Mouse (Mus musculus): ENCODE data around the gene Batf2. TPM values are rescaled to one million over a fixed set of nuclear protein-coding genes. Genes with fewer than 3 reads are reported as not detected.

Batf2 gene
- polyA plus RNA-seq (2015; fragmentation: Nextera tagmentation; extraction: Ambion mirVana): 0.38 and 0.49 TPM in 2 replicates

GRCm38 (mm10) chr19:6140678-6141393 is at the start of gene Batf2:
TSS of gene Batf2 (plus strand) at chr19:6140983.
- Histone ChIP-seq H3K9me3 (replicated peaks; ENCODE audit: low read length) (no peaks in the 10 kb centered on the region), H3K36me3 (ENCODE audit: insufficient read depth, low read length) (no peaks in the 10 kb centered on the region), H3K27ac (peak within 1 kb of the TSS; percentile 95), H3K4me2 (ENCODE audit: low read length) (peak within 1 kb of the TSS; percentile 82), H3K4me1 (replicated peaks; ENCODE audit: insufficient read depth, low read length) (peaks cover 8% of the 10 kb centered on the region; the same call in 1 of the 2 replicates), H3K27me3 (ENCODE audit: insufficient read depth, low read length) (no peaks in the 10 kb centered on the region), H3K9ac (ENCODE audit: low read depth, low read length) (peak within 1 kb of the TSS; percentile 81), H3K4me3 (replicated peaks; ENCODE audit: low read depth, low read length) (peak within 1 kb of the TSS; percentile 71)
- DNase-seq (ENCODE audit: low spot score) (peak; percentile 98), ATAC-seq (replicated peaks; ENCODE audit: low FRiP score, low read depth) (peak; percentile 92)
- peak; percentile 78 for TF ChIP-seq CTCF (IDR thresholded peaks at IDR 0.05; ENCODE audit: low read depth)
- under 1% methylated on average over 58 of the region's 68 CpGs for WGBS

DNA sequence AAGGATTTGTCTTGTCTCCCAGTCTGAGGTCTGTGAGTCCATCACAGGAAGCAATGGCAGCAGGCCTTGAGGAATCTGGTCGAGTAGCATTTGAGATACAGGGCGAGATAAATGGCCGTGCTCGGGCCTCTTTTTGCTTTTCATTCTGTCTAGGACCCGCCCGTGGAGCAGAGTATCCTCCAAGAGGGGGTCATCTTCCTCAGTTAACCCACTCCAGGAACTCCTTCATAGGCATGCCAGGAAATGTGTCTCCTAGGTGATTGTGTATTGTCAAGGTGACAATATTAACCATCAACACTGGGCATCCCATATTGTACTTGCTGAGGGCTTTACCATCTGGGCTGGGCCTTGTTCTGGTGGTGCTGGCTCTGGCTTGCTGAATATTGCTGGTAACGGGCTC is 46.7 kb upstream of the Batf2 start, which contains the start of gene AC131692.1:
TSS of gene AC131692.1 (plus strand) at position 301 of the 400 bp plus-strand sequence.
- Histone ChIP-seq H3K4me2 (ENCODE audit: low read length) (no peak within 1 kb of the TSS), H3K27me3 (ENCODE audit: insufficient read depth, low read length) (no peaks in the 10 kb centered on the region), H3K36me3 (ENCODE audit: insufficient read depth, low read length) (peaks cover 20% of the 10 kb centered on the region; the same call in 1 of the 2 replicates), H3K9ac (ENCODE audit: low read depth, low read length) (no peak within 1 kb of the TSS), H3K4me1 (replicated peaks; ENCODE audit: insufficient read depth, low read length) (no peaks in the 10 kb centered on the region), H3K9me3 (replicated peaks; ENCODE audit: low read length) (no peaks in the 10 kb centered on the region), H3K4me3 (replicated peaks; ENCODE audit: low read depth, low read length) (no peak within 1 kb of the TSS), H3K27ac (no peak within 1 kb of the TSS)
- WGBS: 85% methylated on average over 7 of the region's 7 CpGs
- no peak for DNase-seq (ENCODE audit: low spot score)
- TF ChIP-seq CTCF (IDR thresholded peaks at IDR 0.05; ENCODE audit: low read depth): no peak
- ATAC-seq (replicated peaks; ENCODE audit: low FRiP score, low read depth): no peak

DNA sequence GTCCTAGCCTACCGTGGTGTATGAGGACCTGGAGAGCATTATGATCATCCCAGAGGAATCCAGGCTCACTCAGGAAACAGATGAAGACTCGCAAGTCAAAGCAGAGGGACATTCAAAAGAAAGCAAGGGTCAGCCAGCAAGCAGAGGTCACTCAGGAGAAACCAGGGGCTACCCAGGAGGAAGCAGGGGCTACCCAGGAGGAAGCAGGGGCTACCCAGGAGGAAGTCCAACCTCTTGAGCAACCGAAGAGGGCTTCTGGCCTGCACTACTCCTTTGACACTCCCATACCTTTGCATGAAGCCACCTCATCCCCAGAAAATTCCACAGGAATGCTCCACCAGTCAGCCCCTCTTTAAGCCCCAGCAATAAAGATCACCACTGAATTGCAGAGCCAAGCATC is 42.9 kb upstream of the Batf2 start:
- Histone ChIP-seq H3K4me1 (replicated peaks; ENCODE audit: insufficient read depth, low read length) (no peaks in the 10 kb centered on the region), H3K4me3 (replicated peaks; ENCODE audit: low read depth, low read length) (no peak overlapping the region), H3K9ac (ENCODE audit: low read depth, low read length) (no peak overlapping the region), H3K9me3 (replicated peaks; ENCODE audit: low read length) (no peaks in the 10 kb centered on the region), H3K36me3 (ENCODE audit: insufficient read depth, low read length) (0 out of 2 replicates have a peak, but pooled peaks cover 3% of the 10 kb centered on the region), H3K27ac (no peak overlapping the region), H3K27me3 (ENCODE audit: insufficient read depth, low read length) (no peaks in the 10 kb centered on the region), H3K4me2 (ENCODE audit: low read length) (no peak overlapping the region)
- 81% methylated on average over 3 of the region's 3 CpGs for WGBS
- ATAC-seq (replicated peaks; ENCODE audit: low FRiP score, low read depth) (no peak), DNase-seq (ENCODE audit: low spot score) (no peak)
- TF ChIP-seq CTCF (IDR thresholded peaks at IDR 0.05; ENCODE audit: low read depth): no peak

DNA sequence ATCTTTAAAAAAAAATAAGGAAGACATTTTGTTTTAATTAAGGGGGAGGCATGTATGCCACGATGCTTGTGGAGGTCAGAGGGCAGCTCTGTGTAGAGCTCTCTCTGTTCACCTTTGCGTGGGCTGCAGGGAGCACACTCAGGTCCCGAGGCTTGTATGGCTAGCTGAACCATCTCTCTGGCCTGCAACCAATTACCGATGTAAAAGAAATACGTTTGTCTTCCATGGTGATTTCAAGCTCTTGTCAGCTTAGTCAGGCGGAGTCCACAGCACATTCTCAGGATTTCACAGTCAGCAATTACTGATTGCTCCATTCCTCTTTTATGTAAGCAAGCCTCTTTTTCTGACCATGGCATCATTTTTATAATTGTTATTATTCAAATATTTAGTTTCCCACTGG is 39.6 kb upstream of the Batf2 start:
- DNase-seq (ENCODE audit: low spot score) (no peak), ATAC-seq (replicated peaks; ENCODE audit: low FRiP score, low read depth) (no peak)
- WGBS: 58% methylated on average over 6 of the region's 6 CpGs

GRCm38 (mm10) chr19:6102169-6102853 is 38.5 kb upstream of the Batf2 start:
- ATAC-seq (replicated peaks; ENCODE audit: low FRiP score, low read depth) (no peak), DNase-seq (ENCODE audit: low spot score) (no peak)
- Histone ChIP-seq H3K36me3 (ENCODE audit: insufficient read depth, low read length) (no peaks in the 10 kb centered on the region), H3K9me3 (replicated peaks; ENCODE audit: low read length) (no peaks in the 10 kb centered on the region), H3K9ac (ENCODE audit: low read depth, low read length) (no peak overlapping the region), H3K27ac (no peak overlapping the region), H3K4me1 (replicated peaks; ENCODE audit: insufficient read depth, low read length) (no peaks in the 10 kb centered on the region), H3K4me2 (ENCODE audit: low read length) (no peak overlapping the region), H3K4me3 (replicated peaks; ENCODE audit: low read depth, low read length) (no peak overlapping the region), H3K27me3 (ENCODE audit: insufficient read depth, low read length) (no peaks in the 10 kb centered on the region)
- 75% methylated on average over 6 of the region's 6 CpGs for WGBS
- TF ChIP-seq CTCF (IDR thresholded peaks at IDR 0.05; ENCODE audit: low read depth): no peak

More for the DNA sequence above, 39.6 kb upstream of the Batf2 start:
- Histone ChIP-seq H3K9me3 (replicated peaks; ENCODE audit: low read length) (no peaks in the 10 kb centered on the region), H3K4me1 (replicated peaks; ENCODE audit: insufficient read depth, low read length) (no peaks in the 10 kb centered on the region), H3K27me3 (ENCODE audit: insufficient read depth, low read length) (no peaks in the 10 kb centered on the region), H3K36me3 (ENCODE audit: insufficient read depth, low read length) (no peaks in the 10 kb centered on the region), H3K27ac (no peak overlapping the region), H3K4me3 (replicated peaks; ENCODE audit: low read depth, low read length) (no peak overlapping the region), H3K9ac (ENCODE audit: low read depth, low read length) (no peak overlapping the region), H3K4me2 (ENCODE audit: low read length) (no peak overlapping the region)
- no peak for TF ChIP-seq CTCF (IDR thresholded peaks at IDR 0.05; ENCODE audit: low read depth)

DNA sequence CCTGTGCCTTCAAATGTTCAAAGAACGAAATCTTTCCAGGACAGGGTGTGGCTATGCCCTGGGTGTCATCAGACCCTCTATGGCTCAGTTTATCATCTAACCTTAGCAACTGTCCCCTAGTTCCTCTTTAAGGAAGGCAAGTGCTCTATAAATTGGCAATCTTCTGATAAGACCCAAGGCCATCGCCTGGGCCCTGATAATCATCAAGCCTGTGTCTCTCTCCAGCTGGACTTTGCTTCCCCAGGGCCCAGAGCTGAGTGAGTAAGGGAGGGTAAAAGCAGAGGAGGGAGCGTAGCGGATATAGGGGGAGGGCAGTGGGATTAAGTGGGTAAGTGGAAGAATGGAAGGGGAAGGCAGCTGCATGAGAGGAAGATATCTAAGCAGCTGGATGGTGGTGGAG is 36.3 kb upstream of the Batf2 start:
- ATAC-seq (replicated peaks; ENCODE audit: low FRiP score, low read depth) (no peak), DNase-seq (ENCODE audit: low spot score) (no peak)
- Histone ChIP-seq H3K27ac (no peak overlapping the region), H3K4me1 (replicated peaks; ENCODE audit: insufficient read depth, low read length) (no peaks in the 10 kb centered on the region), H3K9me3 (replicated peaks; ENCODE audit: low read length) (no peaks in the 10 kb centered on the region), H3K4me2 (ENCODE audit: low read length) (no peak overlapping the region), H3K9ac (ENCODE audit: low read depth, low read length) (no peak overlapping the region), H3K36me3 (ENCODE audit: insufficient read depth, low read length) (no peaks in the 10 kb centered on the region), H3K4me3 (replicated peaks; ENCODE audit: low read depth, low read length) (no peak overlapping the region), H3K27me3 (ENCODE audit: insufficient read depth, low read length) (no peaks in the 10 kb centered on the region)
- TF ChIP-seq CTCF (IDR thresholded peaks at IDR 0.05; ENCODE audit: low read depth): no peak
- 70% methylated on average over 4 of the region's 4 CpGs for WGBS

Data from kidney, postnatal 0 days (tissue).